12 mouse cellular contexts compared by ENCODE assay signal in the genomic region with DNA sequence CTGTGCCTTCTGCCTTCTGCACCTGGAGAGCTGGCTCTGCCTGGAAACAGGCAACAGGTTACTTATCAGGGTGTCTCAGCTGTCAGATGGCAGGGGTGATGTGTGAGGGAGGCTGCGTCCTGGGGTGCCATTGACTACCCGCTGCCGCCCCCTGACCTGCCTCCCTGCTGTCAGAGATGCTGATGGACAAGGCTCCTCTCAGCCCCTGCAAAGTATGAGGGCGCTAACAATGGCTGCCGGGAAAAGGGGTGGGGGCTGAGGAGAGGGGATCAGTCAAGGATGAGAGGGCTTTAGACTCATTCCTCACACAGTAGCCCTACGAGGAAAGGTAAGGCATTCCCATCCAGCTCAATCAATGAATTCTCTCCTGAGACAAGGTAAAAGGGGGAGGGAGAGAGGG. TPM values are rescaled to one million over a fixed set of nuclear protein-coding genes. Genes with fewer than 3 reads are reported as not detected.
DNase-seq lines count a peak whose midpoint lies in the region; ATAC-seq lines count a peak whose summit lies in the region.
"Had no signal": no experiment of that assay in that cellular context is flagged by ENCODE, and none has a peak within 500 bp of the region (broad histone marks: within the 10 kb centered on the region; RNA-seq: fewer than 3 reads in every experiment).

No protein-coding gene starts in this region.

- peak; percentile 59 for DNase-seq in brain, adult 2 months (ENCODE audit: low read depth, low spot score)
- DNase-seq in embryo, embryonic 9.5 days (ENCODE audit: extremely low spot score): peak; percentile 34
- DNase-seq in hindbrain, embryonic 10.5 days (ENCODE audit: low spot score): peak; percentile 50
- no peak for DNase-seq in spleen, postnatal 14 days (ENCODE audit: low spot score in 2 of 2)
- no peak for DNase-seq in limb, embryonic 10.5 days (ENCODE audit: low spot score)
- DNase-seq: cerebellum, postnatal 14 days; kidney, postnatal 4 days had no signal

- peak overlapping the region; percentile 68 for H3K4me3 ChIP-seq in hindbrain, embryonic 10.5 days
- H3K4me3 ChIP-seq in midbrain, embryonic 15.5 days: peak overlapping the region; percentile 60
- no peak overlapping the region for H3K4me3 ChIP-seq in liver, embryonic 12.5 days
- no peak overlapping the region for H3K4me3 ChIP-seq in limb, embryonic 10.5 days
- no peak overlapping the region for H3K4me3 ChIP-seq in heart, embryonic 12.5 days
- H3K4me3 ChIP-seq: intestine, embryonic 15.5 days had no signal

- peaks cover 12% of the 10 kb centered on the region; the same call in 1 of the 2 replicates for H3K36me3 ChIP-seq in hindbrain, embryonic 10.5 days
- no peaks in the 10 kb centered on the region for H3K36me3 ChIP-seq in midbrain, embryonic 15.5 days (replicated peaks)
- no peaks in the 10 kb centered on the region for H3K36me3 ChIP-seq in liver, embryonic 12.5 days
- no peaks in the 10 kb centered on the region for H3K36me3 ChIP-seq in limb, embryonic 10.5 days
- H3K36me3 ChIP-seq in heart, embryonic 12.5 days: no peaks in the 10 kb centered on the region
- H3K36me3 ChIP-seq: intestine, embryonic 15.5 days had no signal

- peak overlapping the region; percentile 88 for H3K27ac ChIP-seq in hindbrain, embryonic 10.5 days
- H3K27ac ChIP-seq in midbrain, embryonic 15.5 days: peak overlapping the region; percentile 40
- no peak overlapping the region for H3K27ac ChIP-seq in liver, embryonic 12.5 days
- no peak overlapping the region for H3K27ac ChIP-seq in limb, embryonic 10.5 days
- no peak overlapping the region for H3K27ac ChIP-seq in heart, embryonic 12.5 days (ENCODE audit: poor library complexity, severe bottlenecking)
- H3K27ac ChIP-seq: intestine, embryonic 15.5 days had no signal

- H3K27me3 ChIP-seq in hindbrain, embryonic 10.5 days (ENCODE audit: insufficient read depth, poor library complexity, severe bottlenecking): peaks cover 28% of the 10 kb centered on the region
- H3K27me3 ChIP-seq in midbrain, embryonic 15.5 days (replicated peaks): 0 out of 2 replicates have a peak, but pooled peaks cover 3% of the 10 kb centered on the region
- H3K27me3 ChIP-seq in liver, embryonic 12.5 days (replicated peaks): peaks cover 69% of the 10 kb centered on the region
- peaks cover 56% of the 10 kb centered on the region for H3K27me3 ChIP-seq in limb, embryonic 10.5 days (ENCODE audit: low read depth, poor library complexity, severe bottlenecking)
- peaks cover 64% of the 10 kb centered on the region for H3K27me3 ChIP-seq in heart, embryonic 12.5 days (replicated peaks)

- H3K4me2 ChIP-seq in midbrain, embryonic 15.5 days: peak overlapping the region; percentile 80
- no peak overlapping the region for H3K4me2 ChIP-seq in liver, embryonic 12.5 days
- H3K4me2 ChIP-seq in heart, embryonic 12.5 days: no peak overlapping the region
- H3K4me2 ChIP-seq: intestine, embryonic 15.5 days had no signal

- 0 out of 2 replicates have a peak, but pooled peaks cover under 1% of the 10 kb centered on the region for H3K9me3 ChIP-seq in hindbrain, embryonic 10.5 days
- no peaks in the 10 kb centered on the region for H3K9me3 ChIP-seq in midbrain, embryonic 15.5 days
- no peaks in the 10 kb centered on the region for H3K9me3 ChIP-seq in liver, embryonic 12.5 days (replicated peaks)
- no peaks in the 10 kb centered on the region for H3K9me3 ChIP-seq in limb, embryonic 10.5 days (replicated peaks)
- H3K9me3 ChIP-seq in heart, embryonic 12.5 days (replicated peaks): no peaks in the 10 kb centered on the region
- H3K9me3 ChIP-seq: intestine, embryonic 15.5 days had no signal

- peak overlapping the region; percentile 18 for H3K9ac ChIP-seq in midbrain, embryonic 15.5 days
- H3K9ac ChIP-seq in liver, embryonic 12.5 days: no peak overlapping the region
- no peak overlapping the region for H3K9ac ChIP-seq in heart, embryonic 12.5 days
- H3K9ac ChIP-seq: intestine, embryonic 15.5 days had no signal

- peak; percentile 57 for ATAC-seq in midbrain, embryonic 15.5 days (replicated peaks)
- ATAC-seq in liver, embryonic 12.5 days: no peak
- no peak for ATAC-seq in heart, embryonic 12.5 days (ENCODE audit: insufficient number of reproducible peaks, low FRiP score)
- ATAC-seq: intestine, embryonic 15.5 days had no signal

- under 1% methylated on average over 6 of the region's 6 CpGs for WGBS in hindbrain, embryonic 10.5 days
- WGBS in midbrain, embryonic 15.5 days: 2% methylated on average over 6 of the region's 6 CpGs
- WGBS in liver, embryonic 12.5 days (ENCODE audit: insufficient replicate concordance): 21% methylated on average over 6 of the region's 6 CpGs
- 12% methylated on average over 6 of the region's 6 CpGs for WGBS in limb, embryonic 10.5 days
- WGBS in heart, embryonic 12.5 days: 5% methylated on average over 6 of the region's 6 CpGs

- peaks cover 57% of the 10 kb centered on the region for H3K4me1 ChIP-seq in hindbrain, embryonic 10.5 days (replicated peaks)
- H3K4me1 ChIP-seq in midbrain, embryonic 15.5 days: peaks cover 30% of the 10 kb centered on the region
- no peaks in the 10 kb centered on the region for H3K4me1 ChIP-seq in liver, embryonic 12.5 days
- peaks cover 24% of the 10 kb centered on the region for H3K4me1 ChIP-seq in limb, embryonic 10.5 days
- peaks cover 21% of the 10 kb centered on the region; the same call in 1 of the 2 replicates for H3K4me1 ChIP-seq in heart, embryonic 12.5 days (replicated peaks)

RNA-seq across cellular contexts. Expression of a gene that starts 2.4 kb away (rescaled TPM):
- polyA plus RNA-seq in hindbrain, embryonic 10.5 days (2016; fragmentation: Nextera tagmentation; extraction: Ambion mirVana): 6.3 and 8.1 TPM in 2 replicates
- 6.1 and 6.2 TPM in 2 replicates for polyA plus RNA-seq in midbrain, embryonic 15.5 days (2015; fragmentation: Nextera tagmentation; extraction: Ambion mirVana)
- 0.12 and 0.41 TPM in 2 replicates for polyA plus RNA-seq in liver, embryonic 12.5 days (2016; fragmentation: Nextera tagmentation; extraction: Ambion mirVana)
- polyA plus RNA-seq in limb, embryonic 10.5 days (2016; fragmentation: Nextera tagmentation; extraction: Ambion mirVana): 0.63 and 0.77 TPM in 2 replicates
- polyA plus RNA-seq in heart, embryonic 12.5 days (2016; fragmentation: Nextera tagmentation; extraction: Ambion mirVana): 2.1 and 2.2 TPM in 2 replicates

RNA-seq across cellular contexts. Expression of a gene that starts 17.8 kb away (rescaled TPM):
- 0.09 TPM in 1 of 2 replicates, not detected in the other for polyA plus RNA-seq in hindbrain, embryonic 10.5 days (2016; fragmentation: Nextera tagmentation; extraction: Ambion mirVana)
- 0.14 TPM in 1 of 2 replicates, not detected in the other for polyA plus RNA-seq in midbrain, embryonic 15.5 days (2015; fragmentation: Nextera tagmentation; extraction: Ambion mirVana)
- not detected in 2 replicates for polyA plus RNA-seq in liver, embryonic 12.5 days (2016; fragmentation: Nextera tagmentation; extraction: Ambion mirVana)
- 0.11 TPM in 1 of 2 replicates, not detected in the other for polyA plus RNA-seq in limb, embryonic 10.5 days (2016; fragmentation: Nextera tagmentation; extraction: Ambion mirVana)
- polyA plus RNA-seq in heart, embryonic 12.5 days (2016; fragmentation: Nextera tagmentation; extraction: Ambion mirVana): not detected in 2 replicates
- polyA plus RNA-seq: intestine, embryonic 15.5 days; liver, embryonic 16.5 days had no signal

Comparison
In these comparisons a context has a peak if more than half of its experiments do, and no peak if none do; other contexts are left out.
1. DNase-seq: peak in brain, adult 2 months (single experiment), embryo, embryonic 9.5 days (single experiment) and hindbrain, embryonic 10.5 days (single experiment); none in spleen, postnatal 14 days (0 of 2) and limb, embryonic 10.5 days (single experiment).
2. H3K27ac ChIP-seq: peak in hindbrain, embryonic 10.5 days (single experiment) and midbrain, embryonic 15.5 days (single experiment); none in liver, embryonic 12.5 days (single experiment), limb, embryonic 10.5 days (single experiment) and heart, embryonic 12.5 days (single experiment).
3. H3K4me3 ChIP-seq: peak in hindbrain, embryonic 10.5 days (single experiment) and midbrain, embryonic 15.5 days (single experiment); none in liver, embryonic 12.5 days (single experiment), limb, embryonic 10.5 days (single experiment) and heart, embryonic 12.5 days (single experiment).